Mouse (Mus musculus) splenic B cell, adult 2 months (primary cell): ENCODE measurements around the gene Atrn.
A peak's percentile ranks its signal among the peaks of the same experiment; 100 is the strongest.

Experiments used
- DNase-seq: peaks from one replicate; pipeline ENCODE4 v3.0.0-alpha.2; 2011; ENCODE audit warnings: low read depth, low spot score
- H3K27me3 ChIP-seq: 2 replicates; pipeline ENCODE4 v1.6.1; 2012; ENCODE audit warnings: mild to moderate bottlenecking, low read length, moderate library complexity, mixed read lengths; ENCODE audit not compliant: control insufficient read depth, poor library complexity, insufficient read depth, severe bottlenecking
- H3K36me3 ChIP-seq: 2 replicates; pipeline ENCODE4 v1.6.1; 2012; ENCODE audit warnings: mild to moderate bottlenecking, low read length, moderate library complexity, mixed read lengths; ENCODE audit not compliant: control insufficient read depth, poor library complexity, insufficient read depth, severe bottlenecking

The Atrn gene

GRCm38 (mm10) chr2:130905751-130906583 lies at the start of gene Atrn, which contains the start of gene 4930402H24Rik:
Atrn (plus strand) TSS chr2:130906495.
4930402H24Rik (minus strand) TSS chr2:130906406.
- Histone ChIP-seq H3K27me3 (no peaks in the 10 kb centered on the region), H3K36me3 (no peaks in the 10 kb centered on the region)
- DNase-seq: peak; percentile 93

GRCm38 (mm10) chr2:130862091-130862490 lies 44.2 kb upstream of the Atrn start:
- Histone ChIP-seq H3K36me3 (no peaks in the 10 kb centered on the region), H3K27me3 (no peaks in the 10 kb centered on the region)
- DNase-seq: no peak

GRCm38 (mm10) chr2:130870916-130871315 lies 35.4 kb upstream of the Atrn start:
- DNase-seq: no peak
- no peaks in the 10 kb centered on the region for H3K36me3 ChIP-seq
- H3K27me3 ChIP-seq: no peaks in the 10 kb centered on the region

- no peak for DNase-seq
- Histone ChIP-seq H3K27me3 (no peaks in the 10 kb centered on the region), H3K36me3 (no peaks in the 10 kb centered on the region)
Observed at GRCm38 (mm10) chr2:130877376-130877775, 28.9 kb upstream of the Atrn start.

- Histone ChIP-seq H3K27me3 (no peaks in the 10 kb centered on the region), H3K36me3 (0 out of 2 replicates have a peak, but pooled peaks cover 4% of the 10 kb centered on the region)
- DNase-seq: no peak
Observed at GRCm38 (mm10) chr2:130886983-130887382, 19.3 kb upstream of the Atrn start.

GRCm38 (mm10) chr2:130887456-130887855 lies 18.8 kb upstream of the Atrn start:
- no peak for DNase-seq
- Histone ChIP-seq H3K36me3 (0 out of 2 replicates have a peak, but pooled peaks cover 4% of the 10 kb centered on the region), H3K27me3 (no peaks in the 10 kb centered on the region)

- DNase-seq: no peak
- Histone ChIP-seq H3K36me3 (0 out of 2 replicates have a peak, but pooled peaks cover under 1% of the 10 kb centered on the region), H3K27me3 (no peaks in the 10 kb centered on the region)
Observed at GRCm38 (mm10) chr2:130896944-130897343, 9.4 kb upstream of the Atrn start.

- no peaks in the 10 kb centered on the region for H3K27me3 ChIP-seq
- DNase-seq: no peak
- no peaks in the 10 kb centered on the region for H3K36me3 ChIP-seq
Observed at GRCm38 (mm10) chr2:130897856-130898255, 8.4 kb upstream of the Atrn start.

GRCm38 (mm10) chr2:130898783-130899182 lies 7.5 kb upstream of the Atrn start:
- Histone ChIP-seq H3K36me3 (no peaks in the 10 kb centered on the region), H3K27me3 (no peaks in the 10 kb centered on the region)
- no peak for DNase-seq

- H3K36me3 ChIP-seq: no peaks in the 10 kb centered on the region
- DNase-seq: no peak
- H3K27me3 ChIP-seq: no peaks in the 10 kb centered on the region
Observed at GRCm38 (mm10) chr2:130906584-130907315, 455 bp downstream of the Atrn start.

GRCm38 (mm10) chr2:130911691-130912090 lies 5.4 kb downstream of the Atrn start:
- no peaks in the 10 kb centered on the region for H3K36me3 ChIP-seq
- DNase-seq: no peak
- H3K27me3 ChIP-seq: no peaks in the 10 kb centered on the region

GRCm38 (mm10) chr2:130914873-130915272 lies 8.6 kb downstream of the Atrn start:
- no peaks in the 10 kb centered on the region for H3K36me3 ChIP-seq
- no peak for DNase-seq
- H3K27me3 ChIP-seq: no peaks in the 10 kb centered on the region

- Histone ChIP-seq H3K27me3 (no peaks in the 10 kb centered on the region), H3K36me3 (no peaks in the 10 kb centered on the region)
- DNase-seq: no peak
Observed at GRCm38 (mm10) chr2:130916521-130917147, 10.3 kb downstream of the Atrn start.

- no peaks in the 10 kb centered on the region for H3K36me3 ChIP-seq
- no peaks in the 10 kb centered on the region for H3K27me3 ChIP-seq
- DNase-seq: no peak
Observed at GRCm38 (mm10) chr2:130917686-130918085, 11.4 kb downstream of the Atrn start.
